Mouse (Mus musculus) gastrocnemius, adult 18-20 months (tissue): Measurements from ENCODE around the gene Ajuba. TPM values are rescaled to one million over a fixed set of nuclear protein-coding genes. Genes with fewer than 3 reads are reported as not detected.
"Not testable (repeated sequence)": the region's sequence is repeated elsewhere in the genome, so short reads cannot be mapped to it uniquely, and the experiment has no call there.

ENCODE experiments used
- DNase-seq: peaks from one replicate; pipeline ENCODE4 v3.0.0; 2021; ENCODE audit warnings: low spot score
- long read RNA-seq, 2 experiments: library from polyadenylated mRNA; stranded (forward); transcript quantifications; one replicate each; pipeline ENCODE4 v2.0.0; 2021
- total RNA-seq, 2 experiments: library from RNA; stranded (reverse); gene quantifications; 2 replicates each; pipeline ENCODE4 v1.2.3; 2021

Gene Ajuba
- total RNA-seq: 1 to 10 TPM in 1 of 2 experiments, under 1 TPM in 1; 0.91 to 1.6 TPM
- long read RNA-seq, experiment 1, partial matches to known transcripts: 0 of 1 reads
- long read RNA-seq, experiment 1, other reads (novel, unspliced or antisense): 0 of 1 reads
- long read RNA-seq, experiment 2, partial matches to known transcripts: 0 of 1 reads
- long read RNA-seq, experiment 2, other reads (novel, unspliced or antisense): 0 of 1 reads

GRCm38 (mm10) chr14:54577089-54577982 lies at the start of gene Ajuba:
Gene Ajuba (minus strand): TSS chr14:54577558.
- DNase-seq: peak; percentile 85

- DNase-seq: no peak
Measured at GRCm38 (mm10) chr14:54624976-54625375, 47.6 kb upstream of the Ajuba start.

- DNase-seq: no peak
Measured at GRCm38 (mm10) chr14:54623334-54623733, 46.0 kb upstream of the Ajuba start.

GRCm38 (mm10) chr14:54621133-54621532 lies 43.8 kb upstream of the Ajuba start, which contains the start of gene Psmb11:
Gene Psmb11 (plus strand): TSS chr14:54621433.
- no peak for DNase-seq

- peak; percentile 85 for DNase-seq
Measured at GRCm38 (mm10) chr14:54617897-54618365, 40.6 kb upstream of the Ajuba start, which contains the start of gene Psmb5. Gene Psmb5 (minus strand): TSS chr14:54618022.

GRCm38 (mm10) chr14:54617152-54617896 lies 40.0 kb upstream of the Ajuba start:
- no peak for DNase-seq

- no peak for DNase-seq
Measured at GRCm38 (mm10) chr14:54616226-54616825, 39.0 kb upstream of the Ajuba start.

GRCm38 (mm10) chr14:54614130-54614529 lies 36.8 kb upstream of the Ajuba start:
- not testable (repeated sequence) for DNase-seq

GRCm38 (mm10) chr14:54610648-54611047 lies 33.3 kb upstream of the Ajuba start:
- no peak for DNase-seq

GRCm38 (mm10) chr14:54609962-54610361 lies 32.6 kb upstream of the Ajuba start:
- no peak for DNase-seq

GRCm38 (mm10) chr14:54609245-54609644 lies 31.9 kb upstream of the Ajuba start:
- no peak for DNase-seq

GRCm38 (mm10) chr14:54607226-54607625 lies 29.9 kb upstream of the Ajuba start:
- DNase-seq: no peak

GRCm38 (mm10) chr14:54605752-54606321 lies 28.5 kb upstream of the Ajuba start, which contains the start of gene 4931414P19Rik:
Gene 4931414P19Rik (minus strand): TSS chr14:54605993.
- peak; percentile 77 for DNase-seq

GRCm38 (mm10) chr14:54603686-54604085 lies 26.3 kb upstream of the Ajuba start:
- no peak for DNase-seq

GRCm38 (mm10) chr14:54603038-54603654 lies 25.8 kb upstream of the Ajuba start:
- peak; percentile 96 for DNase-seq

- no peak for DNase-seq
Measured at GRCm38 (mm10) chr14:54602613-54603012, 25.3 kb upstream of the Ajuba start.

GRCm38 (mm10) chr14:54601601-54602000 lies 24.2 kb upstream of the Ajuba start:
- DNase-seq: no peak

GRCm38 (mm10) chr14:54597084-54597483 lies 19.7 kb upstream of the Ajuba start:
- DNase-seq: no peak

- DNase-seq: no peak
Measured at GRCm38 (mm10) chr14:54594631-54595414, 17.5 kb upstream of the Ajuba start.

- DNase-seq: no peak
Measured at GRCm38 (mm10) chr14:54594055-54594454, 16.7 kb upstream of the Ajuba start.
